Mouse (Mus musculus): ENCODE measurements at regions not wholly inside any gene's neighbourhood (a gene's known extent, or its start where the extent isn't known, plus 50 kb on each side); places are given as distances from the start of the nearest gene placed in this dataset.

DNA sequence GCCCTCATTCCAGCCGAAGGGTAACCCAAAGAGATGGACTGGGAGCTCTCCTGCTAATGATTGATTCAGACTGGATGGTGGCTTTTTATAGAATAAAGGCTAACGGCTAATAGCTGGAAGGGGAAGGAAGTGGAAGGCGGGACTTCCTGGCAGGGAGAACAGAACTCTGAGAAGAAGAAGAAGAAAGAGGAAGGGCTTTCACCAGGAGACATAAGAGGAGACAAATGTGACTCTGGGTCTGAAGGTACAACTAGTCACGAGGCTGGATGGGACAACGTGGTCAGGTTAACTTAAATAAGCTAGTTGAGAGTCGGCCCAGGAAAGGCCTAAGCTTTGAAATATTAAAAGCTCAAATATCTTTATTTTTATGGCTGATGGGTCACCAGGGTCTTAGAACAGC lies 224.8 kb upstream of the Jarid2 start:
- TF ChIP-seq EP300 (IDR thresholded peaks at IDR 0.05; ENCODE audit: low read depth) = no peak
- no peak for TF ChIP-seq CTCF (IDR thresholded peaks at IDR 0.05; ENCODE audit: low read depth)

Data from heart, postnatal 0 days (tissue).